8 mouse cellular contexts compared by ENCODE assay signal in genomic region chr17:65706220-65706619, GRCm38 (mm10).
DNase-seq lines count a peak whose midpoint lies in the region; ATAC-seq and TF ChIP-seq lines count a peak whose summit lies in the region.

No protein-coding gene starts in this region.

- no peak overlapping the region for H3K4me3 ChIP-seq in gastrocnemius, adult 2 months
- H3K4me3 ChIP-seq in stomach, postnatal 0 days (ENCODE audit: low read depth, low read length): no peak overlapping the region

- H3K4me1 ChIP-seq in stomach, postnatal 0 days (replicated peaks; ENCODE audit: control insufficient read depth, insufficient read depth): 0 out of 2 replicates have a peak, but pooled peaks cover 2% of the 10 kb centered on the region

- TF ChIP-seq EP300 in stomach, postnatal 0 days (optimal IDR thresholded peaks at IDR 0.05): no peak

- no peaks in the 10 kb centered on the region for H3K27me3 ChIP-seq in stomach, postnatal 0 days (ENCODE audit: control insufficient read depth, insufficient read depth, low read length)

- no peaks in the 10 kb centered on the region for H3K9me3 ChIP-seq in stomach, postnatal 0 days (ENCODE audit: control insufficient read depth, low read length)

- no peak overlapping the region for H3K9ac ChIP-seq in stomach, postnatal 0 days (ENCODE audit: low read length)

- peak; percentile 76 for TF ChIP-seq CTCF in gastrocnemius, adult 2 months (IDR thresholded peaks at IDR 0.05)
- TF ChIP-seq CTCF in stomach, postnatal 0 days (IDR thresholded peaks at IDR 0.05; ENCODE audit: low read depth): peak; percentile 81

- peak; percentile 27 for DNase-seq in embryo, embryonic 10 days (ENCODE audit: low spot score)
- no peak for DNase-seq in embryo, embryonic 9.5 days (ENCODE audit: extremely low spot score)
- DNase-seq in 3T3-L1 (ENCODE audit: low read depth, low spot score): peak; percentile 68
- peak; percentile 72 for DNase-seq in adrenal gland, postnatal 25 days
- peak; percentile 80 for DNase-seq in gastrocnemius, adult 2 months
- DNase-seq in kidney, postnatal 4 days: peak; percentile 81 to 85
- peak; percentile 68 for DNase-seq in stomach, postnatal 0 days (ENCODE audit: low spot score)

- H3K4me2 ChIP-seq in stomach, postnatal 0 days (replicated peaks; ENCODE audit: low read depth): no peak overlapping the region

- no peak overlapping the region for H3K27ac ChIP-seq in gastrocnemius, adult 2 months
- H3K27ac ChIP-seq in stomach, postnatal 0 days (replicated peaks): no peak overlapping the region

- WGBS in stomach, postnatal 0 days: 67% methylated on average over 5 of the region's 5 CpGs

- no peaks in the 10 kb centered on the region for H3K36me3 ChIP-seq in stomach, postnatal 0 days (ENCODE audit: control insufficient read depth, insufficient read depth, low read length)

- peak; percentile 94 for ATAC-seq in megakaryocyte, adult 5-6 weeks (ENCODE audit: poor library complexity, severe bottlenecking)
- peak; percentile 55 for ATAC-seq in stomach, postnatal 0 days (ENCODE audit: low FRiP score, low TSS enrichment)

- intact Hi-C loops in gastrocnemius, adult 2 months (cut with DNase I): loop anchor here (5.0 to 10.0 kb wide), 3 partner anchors 66 to 399 kb away; partner anchors contain the start of genes Ndufv2 and Rab31
